Mouse (Mus musculus): ENCODE results near the gene Slc39a2.

DNA sequence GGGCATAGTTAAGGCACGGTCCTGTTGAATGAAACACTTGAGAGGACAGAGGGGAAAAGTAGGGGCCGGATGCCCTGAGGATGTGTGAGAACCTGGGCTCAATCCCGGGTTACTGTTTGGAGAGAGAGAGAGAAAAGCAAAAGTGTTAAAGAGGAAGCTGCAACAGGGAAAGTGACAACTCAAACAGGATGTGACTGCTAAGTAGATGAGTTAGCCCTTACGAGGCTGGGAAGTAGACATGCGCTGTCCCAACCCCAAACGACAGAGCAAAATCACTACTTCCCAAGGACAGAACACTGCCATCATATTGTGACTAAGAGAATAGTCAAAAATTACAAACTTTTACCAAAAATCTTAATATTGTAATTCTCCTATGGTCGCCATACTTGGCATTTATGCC, 49.5 kb downstream of the Slc39a2 start:
- no peak for TF ChIP-seq CTCF (IDR thresholded peaks at IDR 0.05; ENCODE audit: low read depth)
- no peak for TF ChIP-seq EP300 (IDR thresholded peaks at IDR 0.05; ENCODE audit: low read depth)
